Mouse (Mus musculus) G1E (cell line): ENCODE measurements around the gene Gjb5.

ENCODE experiments used
- CTCF ChIP-seq: IDR thresholded peaks from 2 replicates; pipeline ENCODE4 v1.5.1; 2012; ENCODE audit warnings: low read depth, low read length, inconsistent platforms, mixed read lengths
- GATA1 ChIP-seq: IDR thresholded peaks from 2 replicates; pipeline ENCODE4 v1.6.1; 2012; ENCODE audit warnings: borderline replicate concordance, low read length, inconsistent platforms, mixed read lengths
- GATA2 ChIP-seq: IDR thresholded peaks from 2 replicates; pipeline ENCODE4 v1.6.1; 2012; ENCODE audit warnings: low read depth, low read length, inconsistent platforms, borderline replicate concordance
- POLR2AphosphoS5 ChIP-seq: IDR thresholded peaks from 2 replicates; pipeline ENCODE4 v1.6.1; 2012; ENCODE audit warnings: low read depth, low read length, inconsistent platforms; ENCODE audit not compliant: insufficient replicate concordance
- TAL1 ChIP-seq: conservative IDR thresholded peaks from 2 replicates; pipeline ENCODE4 v1.6.1; 2012; ENCODE audit warnings: low read depth, low read length, inconsistent platforms, mixed read lengths

DNA sequence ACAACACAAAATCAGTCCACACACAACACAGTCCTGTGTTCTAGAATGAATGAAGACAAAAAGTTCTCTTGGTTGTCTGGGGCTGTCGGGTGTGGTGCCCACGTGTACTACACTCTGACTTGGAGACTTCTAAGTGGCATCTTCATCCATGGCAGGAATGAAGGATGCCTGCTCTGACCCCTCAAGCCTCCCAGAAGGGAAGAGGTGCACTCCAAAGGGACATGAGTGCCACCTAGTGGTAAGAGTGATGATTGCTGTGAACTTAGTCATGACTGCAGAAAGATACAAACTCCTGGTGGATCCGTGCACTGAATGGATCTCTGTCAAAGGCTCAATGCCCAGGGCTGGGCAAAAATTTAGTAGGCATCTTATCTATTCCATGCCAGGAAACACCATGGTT is 38.4 kb downstream of the Gjb5 start:
- TF ChIP-seq CTCF (no peak), GATA1 (no peak), TAL1 (no peak), POLR2AphosphoS5 (no peak), GATA2 (no peak)
